Mouse (Mus musculus) c-Kit-positive CD71-positive TER-119-negative erythroid progenitor cells, embryonic 14.5 days (primary cell): ENCODE measurements around the gene Gm28044.
"Not testable (repeated sequence)": the region's sequence is repeated elsewhere in the genome, so short reads cannot be mapped to it uniquely, and the experiment has no call there.

Source experiments
- DNase-seq: peaks from one replicate; pipeline ENCODE4 v3.0.0-alpha.2; 2013; ENCODE audit warnings: low read depth

Gene Gm28044

GRCm38 (mm10) chr13:67360131-67360744 lies at the start of gene Gm28044, which contains the start of gene Zfp953:
TSS of gene Gm28044 (minus strand) at chr13:67360536.
TSS of gene Zfp953 (minus strand) at chr13:67360605.
- peak; percentile 87 for DNase-seq

- DNase-seq, result peak; percentile 69
These were observed 39.0 kb upstream of the Gm28044 start, which contains the start of gene Zfp429 for GRCm38 (mm10) chr13:67399183-67399903. TSS of gene Zfp429 (minus strand) at chr13:67399819.

DNA sequence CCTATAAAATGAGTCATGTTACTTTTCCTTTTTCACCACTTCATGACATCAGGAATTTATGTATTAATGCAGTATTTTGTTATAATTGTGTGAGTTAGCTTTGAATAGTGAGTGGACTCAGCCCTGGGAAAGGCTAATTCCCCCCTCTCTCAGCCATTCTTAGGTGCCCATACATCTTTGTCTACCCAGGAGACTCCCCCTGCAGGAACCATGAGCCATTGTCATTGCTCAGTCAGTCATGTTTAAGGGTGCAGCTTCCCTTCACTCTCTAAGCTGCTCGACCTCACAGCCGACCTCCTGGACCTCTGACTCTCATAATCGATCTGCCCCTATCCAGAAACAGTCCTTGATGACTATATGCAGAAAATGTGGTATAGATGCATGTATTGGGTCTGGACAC lies 15.9 kb upstream of the Gm28044 start:
- not testable (repeated sequence) for DNase-seq

DNA sequence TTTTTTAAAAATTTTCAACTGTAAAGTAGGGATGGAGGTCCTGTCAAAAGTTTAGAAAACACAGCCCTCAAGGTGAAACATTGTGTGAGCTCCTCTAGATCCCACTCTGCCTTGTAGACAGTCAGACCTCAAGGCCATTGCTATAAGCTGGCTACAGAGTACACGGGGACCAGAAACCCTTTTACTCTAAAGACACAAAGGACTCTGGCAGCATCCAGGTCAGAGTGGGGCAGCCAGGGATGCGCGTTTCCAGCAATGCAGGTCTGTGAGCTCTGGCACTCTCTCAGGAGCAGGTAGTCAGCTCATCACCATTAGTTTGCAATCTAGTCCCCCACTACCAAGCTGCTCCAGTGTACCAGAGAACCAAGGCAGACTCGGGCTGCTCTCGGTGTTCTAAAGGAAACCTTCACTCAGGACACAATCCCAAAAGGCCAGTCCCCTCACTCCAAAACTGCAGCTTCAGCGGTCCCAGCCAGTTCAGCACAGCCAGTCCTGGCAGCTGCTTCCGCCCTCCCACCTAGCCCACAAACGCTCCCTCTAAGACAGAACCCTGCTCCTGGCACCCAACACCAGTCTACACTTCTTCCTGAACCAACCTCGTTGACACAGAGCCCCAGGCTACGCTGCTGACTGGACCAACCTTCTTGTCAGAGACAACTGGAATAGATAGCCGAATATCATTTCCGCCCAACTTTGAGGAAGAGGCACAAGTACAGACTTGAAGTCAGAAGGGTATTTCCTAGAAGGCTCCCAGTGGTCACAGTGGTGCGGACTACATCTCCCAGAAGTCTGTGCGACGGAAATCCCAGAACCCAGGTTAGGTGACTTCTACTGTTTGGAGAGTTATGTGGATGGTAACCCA lies 14.9 kb upstream of the Gm28044 start, which contains the start of the genes Gm28041 and Zfp456:
Gene Gm28041 (minus strand): TSS at position 684 of the 862 bp plus-strand sequence.
Gene Zfp456 (minus strand): TSS at position 761 of the 862 bp plus-strand sequence.
- peak; percentile 82 for DNase-seq

- DNase-seq, result no peak
These were observed 8.5 kb downstream of the Gm28044 start for GRCm38 (mm10) chr13:67351854-67352253.

DNA sequence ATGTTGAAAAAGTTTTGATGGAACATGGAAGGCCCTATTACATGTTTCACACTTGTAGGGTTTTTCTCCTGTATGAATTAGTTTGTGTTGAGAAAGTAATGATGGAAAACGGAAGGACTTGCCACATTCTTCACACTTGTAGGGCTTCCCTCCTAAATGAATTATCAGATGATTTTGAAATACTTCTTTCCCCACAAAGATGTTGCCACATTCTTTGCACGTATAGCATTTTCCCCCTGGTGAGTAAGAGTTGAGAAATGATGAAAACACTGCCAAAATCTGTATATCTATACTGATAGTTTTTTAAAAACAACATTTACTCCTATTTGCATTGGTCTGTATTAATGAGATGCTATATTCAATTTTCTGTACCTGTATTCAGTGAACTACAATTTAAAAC lies 16.9 kb downstream of the Gm28044 start:
- DNase-seq, result no peak

DNA sequence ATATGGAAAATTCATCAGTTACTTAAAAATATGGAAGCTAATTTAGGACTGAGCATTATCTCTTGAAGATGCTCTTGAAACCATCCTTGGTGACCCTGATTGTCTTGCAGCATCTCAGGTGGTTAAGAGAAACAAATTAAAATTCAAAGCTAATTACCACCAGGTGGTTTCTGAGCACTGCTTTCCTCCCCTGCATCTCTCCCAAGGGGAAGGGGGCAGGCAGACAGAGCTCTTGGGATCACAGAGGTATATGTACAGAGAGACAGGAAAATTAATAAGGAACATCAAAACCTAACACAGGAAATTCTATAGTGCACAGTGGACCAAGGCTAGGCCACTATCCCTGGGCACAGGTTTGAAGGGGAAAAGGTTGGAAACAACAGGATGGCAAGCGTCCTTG lies 27.5 kb downstream of the Gm28044 start:
- no peak for DNase-seq

- DNase-seq, result peak; percentile 84
These were observed 28.2 kb downstream of the Gm28044 start, which contains the start of gene Zfp595 for GRCm38 (mm10) chr13:67332019-67332724. TSS of gene Zfp595 (minus strand) at chr13:67332570.

- peak; percentile 23 for DNase-seq
These were observed 53.6 kb downstream of the Gm28044 start for GRCm38 (mm10) chr13:67306718-67307117.

- DNase-seq, result peak; percentile 89
These were observed 54.3 kb downstream of the Gm28044 start, which contains the start of gene Zfp457 for GRCm38 (mm10) chr13:67305822-67306672. TSS of gene Zfp457 (minus strand) at chr13:67306485.

- DNase-seq, result peak; percentile 58
These were observed 82.0 kb downstream of the Gm28044 start, which contains the start of gene Zfp458 for GRCm38 (mm10) chr13:67278314-67278713. TSS of gene Zfp458 (minus strand) at chr13:67278466.

DNA sequence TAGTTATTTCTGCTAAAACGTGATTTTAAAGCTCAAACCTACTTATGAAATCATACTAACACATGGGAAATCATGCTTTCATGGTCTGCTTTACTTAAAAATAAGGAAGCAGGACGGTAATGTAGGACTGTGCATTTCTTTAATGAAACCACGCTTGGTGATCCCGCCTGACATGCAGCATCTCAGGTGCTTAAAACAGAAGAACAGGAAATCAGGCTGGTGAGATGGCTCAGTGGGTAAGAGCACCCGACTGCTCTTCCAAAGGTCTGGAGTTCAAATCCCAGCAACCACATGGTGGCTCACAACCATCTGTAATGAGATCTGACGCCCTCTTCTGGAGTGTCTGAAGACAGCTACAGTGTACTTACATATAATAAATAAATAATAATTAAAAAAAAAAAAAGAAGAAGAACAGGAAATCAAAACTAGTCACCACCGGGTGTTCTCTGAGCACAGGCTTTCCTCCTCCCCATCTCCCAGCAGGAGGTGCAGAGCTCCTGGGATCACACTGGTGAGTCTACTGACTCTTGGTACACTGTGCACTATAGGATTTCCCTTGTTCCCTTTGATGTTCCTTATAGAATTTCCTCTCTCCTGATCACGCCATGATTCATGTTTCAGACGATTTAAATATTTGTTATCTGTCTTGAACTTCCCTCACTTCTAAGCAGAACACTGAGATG lies 90.8 kb downstream of the Gm28044 start:
- not testable (repeated sequence) for DNase-seq

- peak; percentile 74 for DNase-seq
These were observed 91.6 kb downstream of the Gm28044 start for GRCm38 (mm10) chr13:67268568-67269369.
